Mouse (Mus musculus) forebrain, embryonic 16.5 days (tissue): ENCODE measurements at regions not wholly inside any gene's neighbourhood (a gene's known extent, or its start where the extent isn't known, plus 50 kb on each side); places are given as distances from the start of the nearest gene placed in this dataset.

Experiments used
- ATAC-seq: fragments of 200-750 bp; cut with Nextera tagmentation; 2 replicates; pipeline ENCODE4 v1.8.0; 2017; ENCODE audit warnings: mild to moderate bottlenecking, moderate library complexity
- H3K27ac ChIP-seq: fragments of 300-500 bp; sonication (generic); 2 replicates; pipeline ENCODE4 v1.5.1; 2014; ENCODE audit warnings: low read length, control low read depth
- H3K27me3 ChIP-seq: fragments of 300-500 bp; sonication (generic); replicated peaks from 2 replicates; pipeline ENCODE4 v1.6.1; 2014; ENCODE audit warnings: low read length; ENCODE audit not compliant: control insufficient read depth, insufficient read depth
- H3K36me3 ChIP-seq: fragments of 300-500 bp; sonication (generic); 2 replicates; pipeline ENCODE4 v1.6.1; 2014; ENCODE audit not compliant: control insufficient read depth, insufficient read depth
- H3K4me1 ChIP-seq: fragments of 300-500 bp; sonication (generic); replicated peaks from 2 replicates; pipeline ENCODE4 v1.6.1; 2014; ENCODE audit warnings: low read length; ENCODE audit not compliant: control insufficient read depth, insufficient read depth
- H3K4me2 ChIP-seq: fragments of 300-500 bp; sonication (generic); 2 replicates; pipeline ENCODE4 v1.6.1; 2014; ENCODE audit warnings: mild to moderate bottlenecking, low read length, control low read depth
- H3K4me3 ChIP-seq: fragments of 300-500 bp; sonication (generic); replicated peaks from 2 replicates; pipeline ENCODE4 v1.5.1; 2014; ENCODE audit warnings: mild to moderate bottlenecking, low read length, control low read depth
- H3K9ac ChIP-seq: fragments of 300-500 bp; sonication (generic); replicated peaks from 2 replicates; pipeline ENCODE4 v1.6.1; 2014; ENCODE audit warnings: low read depth, low read length, control low read depth
- H3K9me3 ChIP-seq: fragments of 300-500 bp; sonication (generic); 2 replicates; pipeline ENCODE4 v1.6.1; 2016; ENCODE audit warnings: low read length; ENCODE audit not compliant: control insufficient read depth
- WGBS: fragments of 180-500 bp; shearing (Covaris S2); extraction: QIAGEN DNeasy Blood & Tissue Kit; methylation state at CpG from one replicate; pipeline ENCODE4 v1.1.7; 2014; 5-methylcytosine and 5-hydroxymethylcytosine counted together

DNA sequence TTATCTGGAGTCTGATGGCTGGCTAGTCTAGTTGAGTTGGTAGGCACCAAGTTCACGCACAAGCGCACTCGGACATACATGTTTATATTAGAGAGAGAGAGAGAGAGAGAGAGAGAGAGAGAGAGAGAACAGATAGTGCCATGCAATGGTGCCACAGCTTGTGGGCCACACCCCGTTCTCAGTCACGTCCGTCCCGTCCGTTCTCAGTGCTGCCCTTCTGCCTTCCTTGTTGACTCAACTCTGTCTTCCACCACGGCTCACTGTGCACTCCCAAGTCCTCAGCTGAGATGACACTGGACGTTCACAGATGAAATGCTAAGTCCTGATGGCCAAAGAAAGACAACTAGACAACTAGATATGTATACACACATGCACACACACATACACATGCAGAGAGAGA is 92.2 kb downstream of the Gm11011 start:
- no peak overlapping the region for H3K9ac ChIP-seq
- no peak overlapping the region for H3K4me3 ChIP-seq
- H3K36me3 ChIP-seq, result no peaks in the 10 kb centered on the region
- H3K4me2 ChIP-seq, result no peak overlapping the region
- H3K4me1 ChIP-seq, result peaks cover 9% of the 10 kb centered on the region
- H3K27ac ChIP-seq, result no peak overlapping the region
- 94% methylated on average over 10 of the region's 10 CpGs for WGBS
- H3K27me3 ChIP-seq, result no peaks in the 10 kb centered on the region
- no peak for ATAC-seq
- no peaks in the 10 kb centered on the region for H3K9me3 ChIP-seq

DNA sequence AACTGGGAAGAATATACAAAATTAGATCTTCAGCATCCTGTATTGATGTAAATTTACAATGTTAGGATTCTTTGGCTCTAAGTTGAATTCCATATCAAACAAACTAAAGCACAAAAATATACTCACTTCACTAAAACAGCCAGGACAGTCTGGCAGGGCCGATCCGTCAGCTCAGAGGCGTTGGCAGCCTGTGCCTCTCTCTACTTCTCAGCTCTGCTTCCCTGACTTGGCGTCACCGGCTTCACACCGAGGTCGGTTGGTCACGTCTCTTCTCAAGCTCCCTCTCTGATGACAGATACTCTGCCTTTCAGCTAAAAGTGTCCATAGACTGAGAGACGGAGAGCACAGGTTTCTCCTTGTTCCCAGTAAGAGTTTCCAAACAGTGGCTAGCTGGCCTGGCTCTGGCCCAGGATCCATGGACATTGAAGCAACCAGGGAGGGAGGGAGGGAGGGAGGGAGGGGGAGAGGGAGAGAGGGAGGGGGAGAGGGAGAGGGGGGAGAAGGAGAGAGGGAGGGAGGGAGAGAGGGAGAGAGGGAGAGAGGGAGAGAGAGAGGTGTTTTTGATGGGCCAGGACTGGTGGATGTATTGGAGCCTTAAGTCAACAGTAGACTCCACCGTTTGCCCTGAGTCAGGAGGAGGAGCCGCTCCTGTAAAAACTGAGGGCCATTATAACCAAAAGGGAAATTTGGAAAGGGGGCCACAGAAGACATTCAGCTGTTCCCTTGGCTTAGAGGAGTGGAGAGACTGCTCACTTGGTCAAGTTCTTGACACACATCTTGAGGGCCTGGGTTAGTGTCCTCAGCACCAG is 92.8 kb downstream of the Gm11011 start:
- H3K9ac ChIP-seq, result no peak overlapping the region
- ATAC-seq, result no peak
- no peak overlapping the region for H3K27ac ChIP-seq
- WGBS, result 62% methylated on average over 11 of the region's 11 CpGs
- no peaks in the 10 kb centered on the region for H3K27me3 ChIP-seq
- H3K4me1 ChIP-seq, result peaks cover 9% of the 10 kb centered on the region
- H3K4me2 ChIP-seq, result no peak overlapping the region
- H3K4me3 ChIP-seq, result no peak overlapping the region
- H3K9me3 ChIP-seq, result no peaks in the 10 kb centered on the region
- no peaks in the 10 kb centered on the region for H3K36me3 ChIP-seq

DNA sequence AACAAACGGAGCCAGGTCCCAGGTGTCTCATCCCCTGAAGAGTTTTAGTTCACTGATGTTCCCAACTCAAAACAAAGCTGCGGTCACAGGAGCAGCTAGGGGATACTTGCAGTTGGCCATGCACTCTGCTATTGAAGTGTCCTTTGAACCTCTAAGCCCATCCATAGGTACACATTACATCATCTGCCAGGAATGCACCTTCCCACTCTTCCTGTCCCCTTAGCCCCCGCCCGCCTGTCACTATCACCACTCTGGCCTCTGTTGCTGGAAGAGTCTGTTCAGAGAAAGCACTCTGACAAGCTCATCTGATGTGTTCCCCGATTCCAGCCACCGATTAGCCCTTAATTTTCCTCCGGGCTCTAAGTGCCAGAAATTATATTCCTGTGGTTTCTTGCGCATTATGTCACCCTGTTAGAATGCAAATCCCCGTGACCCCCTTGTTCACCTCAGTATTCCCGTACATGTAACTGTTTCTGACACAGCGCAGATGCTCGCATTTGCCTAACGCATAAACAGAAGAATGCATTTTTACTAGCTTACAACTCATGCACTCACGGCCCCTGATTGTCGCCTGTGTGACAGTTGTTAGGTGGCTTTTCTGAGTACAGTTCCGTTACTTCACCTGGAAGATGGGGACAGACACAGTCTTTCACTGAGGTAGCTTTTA is 93.8 kb downstream of the Gm11011 start:
- no peak for ATAC-seq
- 40% methylated on average over 16 of the region's 16 CpGs for WGBS
- Histone ChIP-seq H3K4me1 (peaks cover 9% of the 10 kb centered on the region), H3K27me3 (no peaks in the 10 kb centered on the region), H3K4me3 (no peak overlapping the region), H3K4me2 (no peak overlapping the region), H3K9ac (no peak overlapping the region), H3K36me3 (no peaks in the 10 kb centered on the region), H3K9me3 (no peaks in the 10 kb centered on the region), H3K27ac (no peak overlapping the region)

DNA sequence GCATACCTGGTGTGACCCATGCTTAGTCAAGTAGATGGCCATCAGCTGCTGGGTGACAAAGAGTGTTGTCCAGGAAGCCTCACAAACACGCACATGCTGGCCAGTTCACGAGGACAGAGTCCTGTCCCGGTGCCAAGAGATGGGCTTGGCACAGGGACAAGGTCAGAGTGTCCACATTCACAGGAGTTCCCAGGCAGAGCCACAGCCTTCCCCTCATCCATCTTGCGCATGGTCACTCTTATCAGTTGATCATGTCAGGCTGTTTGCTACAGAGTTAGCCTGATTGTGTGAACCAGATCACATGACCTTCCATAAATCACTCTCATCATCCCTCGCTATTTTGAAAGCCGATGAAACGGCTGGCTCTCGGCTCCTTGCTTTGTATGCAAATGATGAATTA is 103.6 kb downstream of the Gm11011 start:
- no peak overlapping the region for H3K27ac ChIP-seq
- WGBS, result 87% methylated on average over 8 of the region's 8 CpGs
- no peaks in the 10 kb centered on the region for H3K27me3 ChIP-seq
- peaks cover 11% of the 10 kb centered on the region for H3K4me1 ChIP-seq
- H3K4me2 ChIP-seq, result no peak overlapping the region
- H3K9me3 ChIP-seq, result no peaks in the 10 kb centered on the region
- H3K4me3 ChIP-seq, result no peak overlapping the region
- no peak overlapping the region for H3K9ac ChIP-seq
- no peak for ATAC-seq
- H3K36me3 ChIP-seq, result no peaks in the 10 kb centered on the region

DNA sequence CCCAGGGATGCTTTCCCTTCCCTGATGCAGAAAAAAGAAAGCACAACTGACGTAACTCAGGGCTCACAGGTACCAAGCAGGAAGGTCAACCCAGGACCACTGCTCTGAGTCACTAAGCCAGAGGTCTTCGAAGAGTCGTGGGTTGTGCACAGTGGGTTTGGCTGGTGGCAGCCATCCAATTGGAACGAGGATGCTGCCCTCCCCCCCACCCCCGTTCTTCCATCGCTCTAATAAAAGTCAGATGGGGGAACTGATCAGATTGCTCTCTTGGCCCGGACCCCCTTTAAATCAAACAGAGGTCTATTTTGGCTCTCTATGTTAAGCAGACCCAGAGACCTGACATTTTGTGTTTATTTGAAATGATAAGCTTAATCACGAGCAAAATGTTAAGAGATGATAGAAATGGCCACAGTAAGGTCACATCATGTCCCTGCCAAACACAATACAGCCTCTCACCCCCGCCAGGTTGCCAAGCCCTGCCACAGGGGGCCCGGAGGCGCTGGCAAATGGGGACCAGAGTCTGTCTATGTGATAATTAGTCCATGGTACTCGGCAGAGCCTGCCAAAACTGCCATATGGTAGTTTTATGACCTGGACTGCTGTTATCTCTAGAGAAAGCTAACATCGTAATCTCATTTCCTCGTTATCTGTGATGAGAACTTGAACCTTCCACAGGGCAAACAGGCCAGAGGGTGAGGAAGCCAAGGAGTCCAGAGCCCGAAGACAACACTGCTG is 105.6 kb downstream of the Gm11011 start:
- WGBS, result 50% methylated on average over 15 of the region's 15 CpGs
- Histone ChIP-seq H3K27ac (no peak overlapping the region), H3K4me1 (peaks cover 11% of the 10 kb centered on the region), H3K27me3 (no peaks in the 10 kb centered on the region), H3K9ac (no peak overlapping the region), H3K9me3 (no peaks in the 10 kb centered on the region), H3K4me2 (no peak overlapping the region), H3K4me3 (no peak overlapping the region), H3K36me3 (no peaks in the 10 kb centered on the region)
- ATAC-seq, result peak; percentile 67

DNA sequence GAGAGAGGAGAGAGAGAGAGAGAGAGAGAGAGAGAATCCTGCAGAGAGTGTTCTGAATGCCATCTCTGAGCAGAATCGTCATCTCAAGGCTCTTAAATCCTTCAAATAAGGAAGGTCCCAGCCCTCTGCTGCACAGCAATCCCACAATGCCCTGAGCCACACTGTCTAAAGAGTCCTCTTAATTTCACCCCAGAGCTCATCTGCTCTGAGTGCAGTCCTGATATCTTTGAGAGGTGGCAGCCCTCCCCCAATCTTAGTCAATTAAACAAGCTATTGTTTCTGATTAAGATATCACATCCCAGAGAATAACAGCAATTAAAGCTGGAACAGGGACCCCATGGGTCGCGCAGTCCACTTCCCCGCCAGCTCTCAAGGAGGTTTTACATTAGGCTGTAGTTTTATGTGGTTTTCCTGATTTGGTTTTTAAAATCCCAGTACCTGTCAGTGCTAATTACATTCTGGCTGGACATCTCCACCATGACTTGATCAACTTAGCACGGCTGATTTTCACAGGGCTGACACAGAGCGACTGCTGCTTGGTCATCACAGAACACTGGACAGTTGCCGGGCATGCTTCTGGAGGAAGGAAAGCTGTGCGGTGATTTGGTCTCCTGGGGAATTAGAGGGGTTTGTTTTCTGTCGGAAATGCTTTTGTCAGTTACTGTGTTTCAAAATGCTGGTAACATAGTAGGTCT is 113.0 kb downstream of the Gm11011 start:
- H3K27me3 ChIP-seq, result no peaks in the 10 kb centered on the region
- no peaks in the 10 kb centered on the region for H3K9me3 ChIP-seq
- no peak overlapping the region for H3K27ac ChIP-seq
- H3K36me3 ChIP-seq, result no peaks in the 10 kb centered on the region
- H3K9ac ChIP-seq, result no peak overlapping the region
- no peak overlapping the region for H3K4me3 ChIP-seq
- H3K4me1 ChIP-seq, result peaks cover 1% of the 10 kb centered on the region; the same call in 1 of the 2 replicates
- H3K4me2 ChIP-seq, result no peak overlapping the region
- WGBS, result 28% methylated on average over 9 of the region's 9 CpGs
- ATAC-seq, result no peak

DNA sequence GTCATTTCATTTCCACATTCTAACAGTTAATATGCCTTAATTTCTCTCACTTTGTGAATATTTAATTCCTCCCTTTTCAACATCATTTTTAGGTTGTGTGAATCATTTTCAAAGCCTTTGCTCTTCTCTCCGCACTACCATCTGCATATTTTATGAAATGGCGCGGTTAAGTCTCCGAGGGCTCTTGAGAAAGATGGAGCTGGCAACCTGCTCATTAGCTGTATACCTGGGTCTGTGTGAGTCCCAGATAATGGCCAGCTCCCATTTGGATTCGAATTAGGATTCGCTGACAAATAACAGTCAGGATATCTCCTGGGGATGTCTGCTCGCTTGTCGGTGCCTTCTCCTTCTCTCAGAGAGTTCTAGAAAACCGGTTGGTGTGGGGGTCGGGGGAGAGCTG is 118.0 kb downstream of the Gm11011 start:
- Histone ChIP-seq H3K9ac (no peak overlapping the region), H3K36me3 (no peaks in the 10 kb centered on the region), H3K27ac (no peak overlapping the region), H3K4me1 (peaks cover 2% of the 10 kb centered on the region), H3K4me2 (no peak overlapping the region), H3K4me3 (no peak overlapping the region), H3K27me3 (no peaks in the 10 kb centered on the region), H3K9me3 (no peaks in the 10 kb centered on the region)
- WGBS, result 71% methylated on average over 10 of the region's 10 CpGs
- no peak for ATAC-seq

DNA sequence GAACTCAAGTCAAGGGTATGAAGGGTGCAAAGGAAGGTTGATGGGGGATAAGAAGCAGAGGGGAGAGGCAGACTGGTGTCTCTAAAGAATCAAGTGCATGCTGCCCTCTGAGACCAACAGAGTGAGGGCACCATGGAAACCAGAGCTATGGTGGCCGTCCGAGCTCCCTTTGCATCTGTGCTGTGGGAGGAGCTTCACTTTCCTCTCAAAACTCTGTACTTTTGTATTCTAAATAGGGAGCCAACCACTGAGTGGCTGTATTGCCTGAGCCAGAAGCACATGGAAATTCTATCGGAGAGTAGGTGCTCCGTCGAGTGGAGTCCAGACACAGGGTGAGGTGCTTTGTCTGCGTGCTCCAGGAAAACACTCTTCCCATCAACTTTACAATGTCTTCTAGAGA is 119.9 kb downstream of the Gm11011 start:
- WGBS, result 76% methylated on average over 6 of the region's 6 CpGs
- Histone ChIP-seq H3K4me3 (no peak overlapping the region), H3K27ac (no peak overlapping the region), H3K27me3 (no peaks in the 10 kb centered on the region), H3K9me3 (no peaks in the 10 kb centered on the region), H3K4me1 (peaks cover 2% of the 10 kb centered on the region), H3K9ac (no peak overlapping the region), H3K36me3 (no peaks in the 10 kb centered on the region), H3K4me2 (no peak overlapping the region)
- no peak for ATAC-seq

DNA sequence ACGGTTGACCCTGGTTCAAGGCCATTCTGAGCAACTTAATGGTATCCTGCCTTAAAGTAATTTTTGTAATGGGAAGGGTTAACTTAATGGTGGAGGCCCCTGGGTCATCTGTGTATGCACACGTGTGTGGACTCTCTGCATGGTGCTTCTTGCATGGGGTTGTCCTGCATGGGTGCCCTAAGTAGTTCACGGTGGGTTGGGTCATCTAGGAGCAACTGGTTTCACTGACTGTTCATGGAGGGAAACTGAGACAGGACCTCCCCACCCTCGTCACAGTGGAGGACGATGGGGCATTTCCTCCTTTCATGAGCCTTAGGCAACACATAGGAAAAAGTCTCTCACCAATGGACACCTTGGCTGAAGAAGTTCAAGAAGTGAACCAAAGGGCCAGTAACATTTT is 123.4 kb downstream of the Gm11011 start:
- H3K36me3 ChIP-seq, result no peaks in the 10 kb centered on the region
- H3K9me3 ChIP-seq, result no peaks in the 10 kb centered on the region
- 93% methylated on average over 5 of the region's 5 CpGs for WGBS
- no peak for ATAC-seq
- no peak overlapping the region for H3K4me3 ChIP-seq
- H3K4me1 ChIP-seq, result peaks cover 2% of the 10 kb centered on the region; the same call in 1 of the 2 replicates
- no peak overlapping the region for H3K27ac ChIP-seq
- no peak overlapping the region for H3K9ac ChIP-seq
- no peak overlapping the region for H3K4me2 ChIP-seq
- H3K27me3 ChIP-seq, result no peaks in the 10 kb centered on the region
